Mouse (Mus musculus) myocyte (in vitro differentiated cells): Measurements from ENCODE around the gene Dut. TPM values are rescaled to one million over a fixed set of nuclear protein-coding genes. Genes with fewer than 3 reads are reported as not detected.

Experiments used
- H3K27me3 ChIP-seq: one replicate; pipeline ENCODE4 v1.6.1; 2011; ENCODE audit not compliant: control insufficient read depth, insufficient read depth, insufficient read length
- H3K36me3 ChIP-seq: one replicate; pipeline ENCODE4 v1.6.1; 2011; ENCODE audit not compliant: control insufficient read depth, insufficient read depth
- H3K4me2 ChIP-seq: one replicate; pipeline ENCODE4 v1.6.1; 2011; ENCODE audit warnings: low read depth, control low read depth
- H3K4me3 ChIP-seq: one replicate; pipeline ENCODE4 v1.5.1; 2011; ENCODE audit warnings: mild to moderate bottlenecking, control low read depth, moderate library complexity
- H3K79me2 ChIP-seq: one replicate; pipeline ENCODE4 v1.6.1; 2011; ENCODE audit not compliant: control insufficient read depth, insufficient read depth
- H3ac ChIP-seq: one replicate; pipeline ENCODE4 v1.6.1; 2011; ENCODE audit not compliant: control insufficient read depth, insufficient read length
- CEBPB ChIP-seq: IDR thresholded peaks from 2 replicates; pipeline ENCODE4 v1.6.1; 2011; ENCODE audit warnings: mild to moderate bottlenecking, moderate library complexity; ENCODE audit not compliant: poor library complexity, insufficient read depth, severe bottlenecking
- E2F4 ChIP-seq: IDR thresholded peaks from one replicate; pipeline ENCODE4 v1.6.1; 2011; ENCODE audit warnings: mild to moderate bottlenecking, control low read depth, moderate library complexity; ENCODE audit not compliant: insufficient read depth
- MAX ChIP-seq: IDR thresholded peaks from one replicate; pipeline ENCODE4 v1.6.1; 2011; ENCODE audit warnings: low read depth, mild to moderate bottlenecking, control low read depth
- MYOD1 ChIP-seq, 3 experiments: IDR thresholded peaks; one replicate each; pipeline ENCODE4 v1.6.1; 2011; ENCODE audit warnings: control low read depth in 2 of 3, low read depth in 2 of 3, mild to moderate bottlenecking in 2 of 3, moderate library complexity in 1 of 3; ENCODE audit not compliant: insufficient read length in 2 of 3, control insufficient read depth in 1 of 3
- MYOG ChIP-seq, 3 experiments: IDR thresholded peaks; one replicate each; pipeline ENCODE4 v1.6.1; 2011; ENCODE audit warnings: control low read depth in 2 of 3, low read depth in 2 of 3, mild to moderate bottlenecking in 2 of 3; ENCODE audit not compliant: insufficient read length in 2 of 3, control insufficient read depth in 1 of 3, insufficient read depth in 1 of 3
- POLR2A ChIP-seq: IDR thresholded peaks from one replicate; pipeline ENCODE4 v1.6.1; 2011; ENCODE audit warnings: low read depth, mild to moderate bottlenecking, control low read depth, moderate library complexity; ENCODE audit not compliant: insufficient read length
- POLR2AphosphoS2 ChIP-seq: IDR thresholded peaks from one replicate; pipeline ENCODE4 v1.6.1; 2011; ENCODE audit warnings: low read depth, control low read depth; ENCODE audit not compliant: insufficient read length
- REST ChIP-seq: IDR thresholded peaks from one replicate; pipeline ENCODE4 v1.6.1; 2011; ENCODE audit warnings: mild to moderate bottlenecking, control low read depth, moderate library complexity; ENCODE audit not compliant: insufficient read depth, insufficient read length
- SRF ChIP-seq: IDR thresholded peaks from one replicate; pipeline ENCODE4 v1.6.1; 2011; ENCODE audit warnings: low read depth; ENCODE audit not compliant: control insufficient read depth, insufficient read length
- TCF12 ChIP-seq: IDR thresholded peaks from one replicate; pipeline ENCODE4 v1.6.1; 2011; ENCODE audit warnings: mild to moderate bottlenecking, control low read depth; ENCODE audit not compliant: poor library complexity, insufficient read depth, severe bottlenecking
- TCF3 ChIP-seq: IDR thresholded peaks from one replicate; pipeline ENCODE4 v1.6.1; 2011; ENCODE audit warnings: low read depth, control low read depth; ENCODE audit not compliant: insufficient read length
- USF1 ChIP-seq: IDR thresholded peaks from one replicate; pipeline ENCODE4 v1.6.1; 2011; ENCODE audit warnings: low read depth, mild to moderate bottlenecking, control low read depth, moderate library complexity
- polyA plus RNA-seq: library from polyadenylated mRNA; unstranded; fragments of >200 nt; fragmentation: generic; extraction: Trizol; gene quantifications from one replicate; pipeline ENCODE4 v1.2.1, GENCODE M21; 2012; ENCODE audit warnings: missing spikeins

Dut gene
- polyA plus RNA-seq, 1 experiment, result 57.1 TPM

- Histone ChIP-seq H3K79me2 (no peaks in the 10 kb centered on the region), H3K27me3 (no peaks in the 10 kb centered on the region), H3K4me2 (no peak overlapping the region), H3K4me3 (no peak overlapping the region), H3K36me3 (no peaks in the 10 kb centered on the region), H3ac (no peak overlapping the region)
- no peak for TF ChIP-seq TCF3
- TF ChIP-seq POLR2AphosphoS2, result no peak
- TF ChIP-seq E2F4, result no peak
- TF ChIP-seq SRF, result no peak
- no peak for TF ChIP-seq MAX
- TF ChIP-seq MYOD1 (IDR thresholded peaks at IDR 0.05; ENCODE audit: control insufficient read depth in 1 of 3, insufficient read length in 2 of 3, low read depth in 2 of 3), result no peak
- no peak for TF ChIP-seq USF1
- TF ChIP-seq TCF12, result no peak
- TF ChIP-seq POLR2A, result no peak
- TF ChIP-seq CEBPB, result no peak
- no peak for TF ChIP-seq MYOG (IDR thresholded peaks at IDR 0.05; ENCODE audit: control insufficient read depth in 1 of 3, insufficient read depth in 1 of 3, insufficient read length in 2 of 3, low read depth in 2 of 3)
These were observed 38.8 kb downstream of the Dut start for GRCm38 (mm10) chr2:125285777-125286176.

GRCm38 (mm10) chr2:125290197-125290965, 43.4 kb downstream of the Dut start:
- H3K36me3 ChIP-seq, result no peaks in the 10 kb centered on the region
- H3K4me3 ChIP-seq, result no peak overlapping the region
- H3K79me2 ChIP-seq, result no peaks in the 10 kb centered on the region
- TF ChIP-seq POLR2AphosphoS2 (no peak), SRF (no peak), MAX (no peak), TCF3 (no peak), CEBPB (no peak), TCF12 (no peak), MYOG (IDR thresholded peaks at IDR 0.05; ENCODE audit: control insufficient read depth in 1 of 3, insufficient read depth in 1 of 3, insufficient read length in 2 of 3, low read depth in 2 of 3) (no peak), POLR2A (no peak), MYOD1 (IDR thresholded peaks at IDR 0.05; ENCODE audit: control insufficient read depth in 1 of 3, insufficient read length in 2 of 3, low read depth in 2 of 3) (no peak), REST (no peak), E2F4 (no peak)
- H3K27me3 ChIP-seq, result no peaks in the 10 kb centered on the region
- no peak overlapping the region for H3ac ChIP-seq
- no peak overlapping the region for H3K4me2 ChIP-seq

- TF ChIP-seq TCF3 (no peak), POLR2AphosphoS2 (no peak), POLR2A (no peak), REST (no peak), MYOD1 (IDR thresholded peaks at IDR 0.05; ENCODE audit: control insufficient read depth in 1 of 3, insufficient read length in 2 of 3, low read depth in 2 of 3) (no peak), SRF (no peak), TCF12 (no peak), MYOG (IDR thresholded peaks at IDR 0.05; ENCODE audit: control insufficient read depth in 1 of 3, insufficient read depth in 1 of 3, insufficient read length in 2 of 3, low read depth in 2 of 3) (no peak), MAX (no peak), CEBPB (no peak), USF1 (no peak), E2F4 (no peak)
- Histone ChIP-seq H3K4me3 (no peak overlapping the region), H3K4me2 (no peak overlapping the region), H3ac (no peak overlapping the region), H3K79me2 (no peaks in the 10 kb centered on the region), H3K27me3 (no peaks in the 10 kb centered on the region), H3K36me3 (no peaks in the 10 kb centered on the region)
These were observed 44.1 kb downstream of the Dut start for GRCm38 (mm10) chr2:125291101-125291500.

- H3K27me3 ChIP-seq, result no peaks in the 10 kb centered on the region
- TF ChIP-seq TCF12, result no peak
- no peak for TF ChIP-seq E2F4
- no peak for TF ChIP-seq MYOD1 (IDR thresholded peaks at IDR 0.05; ENCODE audit: control insufficient read depth in 1 of 3, insufficient read length in 2 of 3, low read depth in 2 of 3)
- no peak for TF ChIP-seq POLR2A
- no peak for TF ChIP-seq CEBPB
- no peak for TF ChIP-seq SRF
- no peak for TF ChIP-seq REST
- TF ChIP-seq USF1, result no peak
- no peak for TF ChIP-seq TCF3
- no peak for TF ChIP-seq MYOG (IDR thresholded peaks at IDR 0.05; ENCODE audit: control insufficient read depth in 1 of 3, insufficient read depth in 1 of 3, insufficient read length in 2 of 3, low read depth in 2 of 3)
- no peak for TF ChIP-seq POLR2AphosphoS2
- no peak for TF ChIP-seq MAX
- H3K36me3 ChIP-seq, result no peaks in the 10 kb centered on the region
- no peak overlapping the region for H3K4me3 ChIP-seq
- no peaks in the 10 kb centered on the region for H3K79me2 ChIP-seq
- no peak overlapping the region for H3K4me2 ChIP-seq
- H3ac ChIP-seq, result no peak overlapping the region
These were observed 45.6 kb downstream of the Dut start for GRCm38 (mm10) chr2:125292616-125293015.
